Mouse (Mus musculus) midbrain, embryonic 13.5 days (tissue): ENCODE results near the gene Smg8. TPM values are rescaled to one million over a fixed set of nuclear protein-coding genes. Genes with fewer than 3 reads are reported as not detected.

Source experiments
- ATAC-seq: fragments of 200-750 bp; cut with Nextera tagmentation; 2 replicates; pipeline ENCODE4 v1.8.0; 2017; ENCODE audit warnings: mild to moderate bottlenecking, moderate TSS enrichment, moderate library complexity
- H3K27ac ChIP-seq: fragments of 300-500 bp; sonication (generic); 2 replicates; pipeline ENCODE4 v1.5.1; 2015; ENCODE audit warnings: inconsistent platforms, mild to moderate bottlenecking, moderate library complexity
- H3K27me3 ChIP-seq: fragments of 300-500 bp; sonication (generic); 2 replicates; pipeline ENCODE4 v1.6.1; 2015; ENCODE audit warnings: mild to moderate bottlenecking, inconsistent platforms
- H3K36me3 ChIP-seq: fragments of 300-500 bp; sonication (generic); 2 replicates; pipeline ENCODE4 v1.6.1; 2015; ENCODE audit warnings: mild to moderate bottlenecking, inconsistent platforms
- H3K4me1 ChIP-seq: fragments of 300-500 bp; sonication (generic); replicated peaks from 2 replicates; pipeline ENCODE4 v1.6.1; 2015; ENCODE audit warnings: inconsistent platforms
- H3K4me2 ChIP-seq: fragments of 300-500 bp; sonication (generic); replicated peaks from 2 replicates; pipeline ENCODE4 v1.6.1; 2015; ENCODE audit warnings: moderate library complexity, mild to moderate bottlenecking, inconsistent platforms
- H3K4me3 ChIP-seq: fragments of 300-500 bp; sonication (generic); replicated peaks from 2 replicates; pipeline ENCODE4 v1.5.1; 2015; ENCODE audit warnings: mild to moderate bottlenecking, inconsistent platforms
- H3K9ac ChIP-seq: fragments of 300-500 bp; sonication (generic); replicated peaks from 2 replicates; pipeline ENCODE4 v1.6.1; 2015; ENCODE audit warnings: mild to moderate bottlenecking, inconsistent platforms
- H3K9me3 ChIP-seq: fragments of 300-500 bp; sonication (generic); 2 replicates; pipeline ENCODE4 v1.6.1; 2016; ENCODE audit warnings: mild to moderate bottlenecking, inconsistent platforms
- WGBS: fragments of 180-500 bp; shearing (Covaris S2); methylation state at CpG from one replicate; pipeline ENCODE4 v1.1.7; 2015; 5-methylcytosine and 5-hydroxymethylcytosine counted together
- microRNA counts: library from miRNA; unstranded; fragments of <30 nt; microRNA quantifications from one replicate; lab custom pipeline; 2016
- microRNA-seq: library from miRNA; unstranded; fragments of <30 nt; microRNA quantifications from one replicate; pipeline ENCODE4, GENCODE M21; 2016
- polyA plus RNA-seq: library from polyadenylated mRNA; unstranded; fragments of >200 nt; fragmentation: Nextera tagmentation; extraction: Ambion mirVana; gene quantifications from 2 replicates; pipeline ENCODE4 v1.2.1, GENCODE M21; 2015

The Smg8 gene
- polyA plus RNA-seq, 1 experiment from 2014 or later: 23.7 TPM

GRCm38 (mm10) chr11:87036180-87036579 lies 50.4 kb downstream of the Smg8 start:
- no peak for ATAC-seq
- Histone ChIP-seq H3K4me2 (no peak overlapping the region), H3K4me3 (no peak overlapping the region), H3K36me3 (peaks cover 87% of the 10 kb centered on the region), H3K9me3 (no peaks in the 10 kb centered on the region), H3K27me3 (no peaks in the 10 kb centered on the region), H3K27ac (no peak overlapping the region), H3K4me1 (no peaks in the 10 kb centered on the region), H3K9ac (no peak overlapping the region)
- 71% methylated on average over 4 of the region's 4 CpGs for WGBS

GRCm38 (mm10) chr11:87028212-87028611 lies 58.4 kb downstream of the Smg8 start:
- peaks cover 15% of the 10 kb centered on the region for H3K36me3 ChIP-seq
- no peak overlapping the region for H3K4me3 ChIP-seq
- no peaks in the 10 kb centered on the region for H3K9me3 ChIP-seq
- 88% methylated on average over 3 of the region's 3 CpGs for WGBS
- no peaks in the 10 kb centered on the region for H3K27me3 ChIP-seq
- no peak overlapping the region for H3K27ac ChIP-seq
- H3K9ac ChIP-seq: no peak overlapping the region
- no peaks in the 10 kb centered on the region for H3K4me1 ChIP-seq
- H3K4me2 ChIP-seq: no peak overlapping the region
- no peak for ATAC-seq

MicroRNAs within 50 kb of the gene (microRNA counts, 519-probe panel; counts per million panel counts)
- 6,614 counts per million, percentile 97 among the panel's probes with 10 or more counts for microRNA mmu-miR-301a (lab: Ali Mortazavi, UCI)

Small RNA genes within 50 kb of the gene (microRNA-seq; reads per million reads assigned to microRNA genes)
- 3,619 reads per million, percentile 88 among the genes with 10 or more reads in this experiment for gene Mir301

Other genes with a start within 250 kb of the Smg8 start
- gene Ypel2, start 93.1 kb downstream of the Smg8 start, polyA plus RNA-seq: 8.5 and 10.2 TPM in 2 replicates
- 186 and 190 TPM in 2 replicates for gene Gdpd1, start 12.7 kb downstream of the Smg8 start, polyA plus RNA-seq
- 4.4 and 4.6 TPM in 2 replicates for gene Prr11, start 21.9 kb upstream of the Smg8 start, polyA plus RNA-seq
- gene Ska2, start 22.5 kb upstream of the Smg8 start, polyA plus RNA-seq: 73.5 and 79.9 TPM in 2 replicates
- 87.6 and 87.8 TPM in 2 replicates for gene Trim37, start 40.3 kb upstream of the Smg8 start, polyA plus RNA-seq